Mouse (Mus musculus) gastrocnemius, adult 18-20 months (tissue): ENCODE measurements around the gene Pgm2. TPM values are rescaled to one million over a fixed set of nuclear protein-coding genes. Genes with fewer than 3 reads are reported as not detected.

Experiments
- DNase-seq: peaks from one replicate; pipeline ENCODE4 v3.0.0; 2021; ENCODE audit warnings: low spot score
- long read RNA-seq, 2 experiments: library from polyadenylated mRNA; stranded (forward); transcript quantifications; one replicate each; pipeline ENCODE4 v2.0.0; 2021
- total RNA-seq, 2 experiments: library from RNA; stranded (reverse); gene quantifications; 2 replicates each; pipeline ENCODE4 v1.2.3; 2021

Gene Pgm2
- 1 to 10 TPM; 1.5 to 2.3 TPM for total RNA-seq
- long read RNA-seq, experiment 1, partial matches to known transcripts, result 0 of 3 reads
- long read RNA-seq, experiment 1, other reads (novel, unspliced or antisense), result 1 of 3 reads
- long read RNA-seq, experiment 2, partial matches to known transcripts, result 0 of 1 reads
- long read RNA-seq, experiment 2, other reads (novel, unspliced or antisense), result 0 of 1 reads

DNA sequence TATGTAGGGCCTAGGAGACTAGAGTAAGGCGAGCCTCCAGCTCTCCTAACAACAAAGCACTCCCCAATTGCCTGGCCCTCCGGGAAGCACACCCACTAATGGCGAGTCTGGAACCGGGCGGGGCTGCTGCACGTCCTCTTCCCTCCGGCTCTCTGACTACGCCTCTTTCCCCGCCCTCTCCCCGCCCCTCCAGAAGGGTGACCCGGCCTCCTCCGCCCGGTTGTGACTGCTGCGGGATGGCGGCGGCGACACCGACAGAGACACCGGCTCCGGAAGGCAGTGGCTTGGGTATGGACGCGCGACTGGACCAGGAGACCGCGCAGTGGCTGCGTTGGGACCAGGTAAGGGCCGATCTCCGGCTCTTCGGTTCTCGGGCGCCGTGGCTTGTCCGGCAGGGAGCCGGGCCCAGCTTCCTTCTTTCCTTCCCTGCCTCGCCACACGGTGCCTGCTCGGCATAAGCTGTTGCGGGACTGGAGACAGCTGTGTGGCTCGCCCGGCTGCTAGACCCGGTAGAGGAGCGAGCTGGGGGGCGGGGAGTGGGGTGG, at the start of gene Pgm2:
Pgm2 (plus strand) TSS at position 203 of the 545 bp plus-strand sequence.
- peak; percentile 80 for DNase-seq

DNA sequence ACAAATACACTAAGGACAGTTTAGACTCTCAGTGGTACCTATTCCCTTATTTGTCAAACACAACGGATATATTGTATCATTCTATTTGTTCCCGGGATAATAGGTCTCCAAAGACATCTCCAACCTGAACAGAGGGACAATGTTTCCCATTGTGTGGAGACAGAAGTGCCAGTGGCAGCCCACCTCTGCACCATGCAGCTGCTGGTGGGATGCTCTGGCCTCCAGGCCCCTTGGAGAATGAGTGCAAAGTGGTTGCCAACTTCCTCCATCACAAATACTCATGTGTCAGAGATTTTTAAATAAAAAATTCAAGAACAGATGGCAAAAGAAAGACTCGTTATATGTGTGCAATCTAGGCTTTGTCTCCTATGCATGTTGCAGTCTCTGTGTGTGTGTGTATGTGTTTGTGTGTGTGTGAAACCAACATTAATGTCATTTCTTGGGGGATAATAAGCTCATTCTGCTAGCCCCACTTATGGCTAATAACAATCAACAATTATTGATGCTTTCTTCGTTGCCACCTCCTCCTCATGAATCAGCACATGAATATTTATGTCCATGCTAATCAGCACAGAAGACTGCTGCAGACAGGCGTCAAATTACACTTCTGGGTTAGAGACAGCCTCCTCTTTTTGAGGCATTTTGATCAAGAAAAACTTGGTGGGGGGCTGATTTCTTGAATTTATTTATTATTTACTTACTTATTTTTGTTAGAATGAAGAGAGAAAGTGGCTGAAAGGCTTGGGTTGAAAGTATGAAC, 48.9 kb upstream of the Pgm2 start:
- no peak for DNase-seq

DNA sequence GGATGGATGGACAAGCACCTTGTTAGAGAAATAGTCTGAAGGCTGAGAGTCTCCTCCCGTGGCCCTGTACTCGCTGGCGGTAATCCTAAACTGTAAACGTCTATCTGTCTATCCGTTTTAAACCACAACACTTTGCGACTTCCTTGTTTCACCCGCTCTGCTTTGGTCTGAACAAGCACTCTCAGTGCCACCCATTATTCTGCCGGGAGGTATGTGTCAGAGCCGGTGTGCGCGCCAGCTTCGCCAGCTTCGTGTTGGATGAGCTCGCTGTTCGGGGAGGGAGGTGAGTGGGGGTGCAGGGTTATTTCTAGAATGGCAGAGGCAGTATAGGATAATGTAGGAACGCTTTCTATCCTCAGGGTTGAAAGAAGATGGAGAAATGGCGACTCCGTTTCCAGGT, 48.0 kb upstream of the Pgm2 start:
- no peak for DNase-seq

DNA sequence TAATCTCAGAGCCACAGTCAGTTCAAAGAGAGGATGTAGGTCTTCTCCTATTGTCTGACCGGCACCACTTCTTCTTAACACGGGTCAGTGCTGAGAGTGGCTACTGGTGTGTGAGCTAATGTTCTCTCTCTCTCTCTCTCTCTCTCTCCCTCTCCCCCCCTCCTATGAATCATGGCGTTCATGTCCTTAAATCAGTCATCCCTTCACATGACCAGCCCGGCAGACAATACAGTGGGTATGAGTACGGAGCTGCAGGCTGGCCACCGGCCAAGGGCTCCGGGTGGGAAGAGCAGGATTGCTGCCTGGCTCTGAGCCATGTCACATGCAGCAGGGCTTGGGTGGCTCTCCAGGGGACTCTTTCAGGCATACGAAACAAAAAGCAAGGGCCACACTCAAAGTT, 47.2 kb upstream of the Pgm2 start:
- DNase-seq, result no peak

DNA sequence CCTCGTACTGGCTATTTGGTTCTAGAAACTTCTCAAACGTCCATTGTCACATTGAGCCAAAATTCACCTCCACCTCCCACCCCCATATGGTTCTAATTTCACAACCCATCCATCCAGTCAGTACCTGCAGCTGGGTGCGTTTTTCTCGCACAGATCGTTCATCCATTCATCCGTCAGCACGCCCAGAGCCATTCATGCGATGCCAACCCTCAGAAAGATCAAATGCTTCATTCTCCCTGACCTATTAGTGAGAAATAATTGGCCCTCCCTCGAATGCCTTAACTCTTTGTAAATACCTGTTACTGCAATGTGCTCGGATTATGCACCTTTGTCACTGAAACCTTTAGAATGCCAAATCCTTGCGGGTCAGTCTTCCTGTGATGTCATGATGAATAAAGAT, 45.8 kb upstream of the Pgm2 start:
- no peak for DNase-seq

DNA sequence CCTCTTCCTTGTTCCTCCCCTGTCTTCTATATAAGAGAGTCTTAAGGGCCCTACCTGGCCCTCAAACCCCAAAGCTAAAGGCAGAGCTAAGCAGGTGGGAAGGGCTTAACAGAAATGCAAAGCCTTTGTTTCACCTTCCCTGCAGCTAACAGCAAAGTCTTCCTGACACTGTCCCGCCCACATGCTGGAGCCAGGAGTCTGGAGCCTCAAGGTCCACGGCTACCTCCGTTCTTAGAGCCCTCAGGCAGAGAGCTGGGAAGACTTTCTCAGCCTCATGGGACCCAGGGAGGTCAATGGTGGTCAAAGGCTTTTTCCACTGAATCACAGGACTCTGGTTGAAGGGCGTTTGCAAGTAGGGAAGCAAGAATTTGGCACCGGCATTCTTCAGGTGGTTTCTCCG, 44.8 kb upstream of the Pgm2 start:
- no peak for DNase-seq

DNA sequence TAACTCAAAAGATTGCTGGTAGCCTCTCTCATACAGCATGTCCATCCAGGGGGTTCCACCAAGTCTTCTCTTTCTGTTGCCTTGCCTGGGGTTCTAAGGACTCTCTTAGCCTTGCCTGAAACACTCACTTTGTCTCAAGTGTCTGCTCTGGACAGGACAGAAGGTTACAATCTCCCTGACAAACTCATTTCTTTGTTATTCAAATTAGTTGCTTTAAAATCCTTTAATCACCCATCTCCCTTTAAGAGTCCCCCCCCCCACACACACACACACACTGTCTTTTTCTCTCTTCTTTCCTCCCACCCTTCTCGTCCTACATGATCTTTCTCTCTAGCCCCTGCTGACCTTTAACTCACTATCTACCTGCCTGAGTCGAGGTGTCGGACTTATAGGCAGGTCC, 44.1 kb upstream of the Pgm2 start:
- no peak for DNase-seq

DNA sequence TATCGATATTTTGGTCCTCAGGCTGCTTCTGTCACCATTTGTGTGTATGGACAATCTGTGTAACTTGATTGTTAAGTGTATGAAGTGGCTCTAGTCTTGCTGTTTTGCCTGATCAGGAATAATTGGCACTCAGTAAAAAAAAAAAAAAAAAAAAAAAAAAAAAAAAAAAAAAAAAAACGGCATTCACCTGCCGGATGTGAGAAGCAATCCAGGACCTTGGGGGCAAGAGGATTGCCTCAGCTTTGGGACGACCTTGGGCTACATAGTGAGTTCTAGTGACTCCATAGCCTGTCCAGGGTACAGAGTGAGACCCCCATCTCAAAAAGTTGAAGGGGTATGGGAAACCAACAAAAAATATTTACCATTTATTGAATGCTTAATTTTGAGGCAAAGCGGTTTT, 43.5 kb upstream of the Pgm2 start:
- DNase-seq, result no peak

DNA sequence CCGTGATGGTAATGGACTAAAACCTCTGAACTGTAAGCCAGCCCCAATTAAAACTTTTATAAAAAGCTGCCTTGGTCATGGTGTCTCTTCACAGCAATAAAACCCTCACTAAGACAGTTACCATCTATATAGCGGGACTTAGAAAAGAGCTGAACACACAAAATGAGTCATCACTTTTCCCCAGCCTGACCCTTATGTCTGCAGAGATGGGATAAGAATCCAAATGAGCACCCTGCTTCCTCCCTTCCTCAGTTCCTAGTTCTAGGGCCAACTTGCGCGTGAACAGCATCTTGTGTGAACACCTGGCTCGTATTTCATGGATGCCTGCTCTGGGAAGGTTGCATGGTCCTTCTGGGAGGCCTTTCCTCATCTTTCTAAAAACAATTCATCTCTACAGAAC, 39.7 kb upstream of the Pgm2 start:
- no peak for DNase-seq

DNA sequence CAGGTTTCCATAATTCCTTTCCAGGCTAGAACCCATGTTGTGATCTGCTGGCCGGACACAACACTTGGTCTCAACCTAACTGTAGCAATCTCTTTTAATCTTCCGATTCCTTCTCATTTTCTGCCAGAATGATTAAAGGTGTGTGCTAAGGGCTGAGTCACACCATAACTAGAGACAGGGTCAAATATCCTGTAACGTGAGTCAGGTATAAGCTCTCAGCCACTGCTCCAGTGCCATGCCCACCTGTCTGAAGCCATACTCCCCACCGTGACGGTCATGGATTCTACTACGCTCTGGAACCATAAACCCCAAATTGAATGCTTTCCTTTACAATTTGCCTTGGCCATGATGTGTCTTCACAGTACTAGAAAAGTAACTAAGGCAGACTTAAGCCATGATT, 36.5 kb upstream of the Pgm2 start:
- no peak for DNase-seq

DNA sequence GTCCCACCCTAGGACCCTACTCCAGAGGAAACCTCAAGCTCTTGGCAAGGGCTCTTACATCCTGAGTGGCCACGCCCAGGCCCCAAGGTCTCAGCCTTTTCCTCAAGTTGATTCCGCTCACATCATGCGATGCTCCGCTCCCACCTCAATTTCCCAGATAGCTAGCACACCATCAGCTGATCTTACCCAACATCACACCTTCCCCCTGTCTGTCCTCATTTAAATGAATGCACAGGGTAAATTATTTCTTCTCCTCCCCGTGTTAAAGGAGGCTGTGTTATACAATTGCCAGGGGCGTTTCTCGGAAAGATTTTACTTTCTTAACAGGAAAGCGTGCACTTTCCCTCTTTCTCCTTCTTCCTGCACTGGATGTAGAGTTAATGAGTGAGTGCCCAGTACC, 31.9 kb upstream of the Pgm2 start:
- no peak for DNase-seq

DNA sequence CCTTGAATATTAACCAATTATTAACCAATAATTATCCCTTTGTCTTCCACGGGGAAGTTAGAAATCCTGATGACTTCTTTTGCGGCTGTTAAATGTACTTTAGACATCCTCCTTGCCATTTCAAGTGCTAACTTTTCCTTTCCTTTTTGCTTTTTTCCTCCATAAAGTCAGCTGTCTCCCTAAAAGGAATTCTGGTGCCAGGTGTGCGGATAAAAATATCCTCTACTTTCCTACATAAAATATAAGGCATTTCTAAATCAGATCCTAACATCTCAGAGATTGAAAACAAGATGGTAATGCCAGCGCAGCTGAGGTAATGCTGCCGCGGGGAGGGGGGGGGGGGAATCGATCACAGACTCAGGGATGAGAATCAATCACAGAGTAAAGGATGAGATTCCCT, 31.1 kb upstream of the Pgm2 start:
- no peak for DNase-seq

DNA sequence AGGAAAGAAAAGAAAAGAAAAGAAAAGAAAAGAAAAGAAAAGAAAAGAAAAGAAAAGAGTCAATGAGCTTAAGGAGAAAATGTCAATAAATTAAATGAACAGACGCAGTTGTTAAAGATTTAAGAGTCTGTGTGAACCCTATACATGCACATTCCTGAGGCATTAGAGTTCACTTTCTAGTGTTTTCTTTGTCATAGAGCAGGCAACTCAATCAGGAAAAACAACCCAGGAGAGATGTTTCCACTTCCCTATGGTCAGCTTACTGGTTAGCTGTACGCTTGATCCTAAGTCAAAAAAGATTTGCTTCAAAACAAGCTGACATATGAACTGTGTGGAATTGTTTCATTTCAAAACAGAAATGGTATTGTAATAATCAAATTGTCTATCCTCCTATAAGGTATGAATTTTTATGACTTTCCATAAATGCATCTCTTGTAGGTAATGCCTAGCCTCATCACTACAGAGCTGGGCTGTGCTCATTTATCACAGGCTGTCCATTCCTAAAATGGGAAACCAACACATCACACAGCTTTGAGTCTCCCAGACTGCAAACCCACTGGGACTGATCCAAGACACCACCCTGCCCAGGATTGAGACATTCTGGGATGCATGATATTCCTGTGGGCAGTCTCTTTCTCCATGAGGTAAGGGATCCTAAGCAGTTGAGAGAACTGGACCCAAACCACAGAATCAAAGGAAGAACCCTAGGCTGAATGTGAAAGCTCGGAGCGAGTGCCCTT, 29.7 kb upstream of the Pgm2 start:
- no peak for DNase-seq

DNA sequence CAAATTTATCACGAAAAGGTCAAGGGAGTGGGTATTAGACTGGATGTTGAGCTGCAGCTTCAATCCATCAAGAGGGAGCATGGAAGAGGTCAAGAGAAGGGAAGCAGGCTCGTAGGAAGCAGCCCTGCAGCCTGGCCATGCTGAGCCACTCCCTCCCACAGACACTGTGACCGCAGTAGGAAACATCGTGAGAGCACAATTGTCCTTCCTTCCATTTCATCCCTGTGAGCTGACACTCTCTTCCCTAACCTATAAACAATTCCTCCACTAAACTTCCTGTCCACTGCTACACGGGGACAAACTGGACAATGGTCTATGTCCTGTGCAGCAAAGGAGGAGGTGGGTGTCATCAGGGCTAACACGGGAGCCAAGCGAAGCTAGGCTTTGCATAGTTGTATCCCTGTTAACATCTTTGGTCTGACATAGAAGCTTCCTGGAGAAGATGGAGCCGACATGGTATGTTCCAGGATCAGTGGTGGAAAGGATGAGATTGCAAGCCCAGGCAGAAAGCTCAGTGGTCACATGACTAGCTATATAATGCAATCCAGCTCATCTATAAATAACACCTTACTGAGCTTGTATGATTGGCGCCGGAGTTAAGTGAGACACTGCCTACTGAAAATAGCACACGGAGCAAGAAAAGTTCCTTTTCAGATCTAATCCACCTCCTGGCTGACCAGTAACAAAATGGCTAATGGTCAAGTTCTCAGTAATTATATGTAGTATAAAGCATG, 29.0 kb upstream of the Pgm2 start:
- DNase-seq, result peak; percentile 38

DNA sequence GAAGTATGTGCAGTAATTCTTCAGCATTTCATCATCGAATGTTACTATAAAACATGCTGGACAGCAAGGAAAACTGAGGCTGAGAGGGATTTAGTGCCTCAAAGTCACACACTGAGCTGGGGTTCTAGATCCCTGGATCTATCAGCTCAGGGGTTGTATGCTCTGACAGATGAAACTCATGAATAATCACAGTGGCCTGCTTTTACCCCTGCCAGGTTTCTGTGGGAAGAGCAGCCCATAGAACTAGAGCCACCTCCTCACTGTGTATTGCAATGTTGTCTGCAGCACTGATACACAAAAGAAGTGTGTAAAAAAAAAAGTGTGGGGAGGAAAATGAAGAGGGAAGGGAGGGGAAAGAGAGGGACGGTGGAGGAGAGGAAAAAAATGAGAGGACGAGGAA, 28.3 kb upstream of the Pgm2 start:
- no peak for DNase-seq

DNA sequence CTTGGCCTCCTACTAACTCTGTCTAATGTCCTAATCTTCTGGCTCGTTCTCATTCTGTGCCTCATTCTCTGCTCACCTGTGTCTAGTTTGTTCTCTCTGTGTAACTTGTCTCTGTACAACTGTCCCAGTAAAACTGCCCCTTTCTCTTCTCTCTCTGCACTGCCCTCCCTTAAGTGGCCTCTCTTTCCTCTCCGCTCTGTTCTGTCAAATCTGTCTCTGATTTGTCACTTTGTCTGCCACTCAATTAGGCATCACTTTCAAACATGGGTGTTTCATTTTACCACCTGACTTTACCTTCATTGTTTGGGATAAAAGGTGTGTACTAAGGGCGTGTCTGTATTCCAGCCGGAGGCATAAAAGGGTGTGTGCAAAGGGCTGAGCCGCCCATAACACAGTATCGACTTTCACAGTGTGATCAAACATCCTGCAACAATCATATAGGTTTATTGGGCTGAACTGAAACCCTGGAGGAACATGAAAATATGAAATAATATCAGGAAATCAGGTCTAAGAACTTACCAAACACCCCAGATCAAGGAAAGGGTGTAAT, 27.2 kb upstream of the Pgm2 start:
- DNase-seq, result no peak

DNA sequence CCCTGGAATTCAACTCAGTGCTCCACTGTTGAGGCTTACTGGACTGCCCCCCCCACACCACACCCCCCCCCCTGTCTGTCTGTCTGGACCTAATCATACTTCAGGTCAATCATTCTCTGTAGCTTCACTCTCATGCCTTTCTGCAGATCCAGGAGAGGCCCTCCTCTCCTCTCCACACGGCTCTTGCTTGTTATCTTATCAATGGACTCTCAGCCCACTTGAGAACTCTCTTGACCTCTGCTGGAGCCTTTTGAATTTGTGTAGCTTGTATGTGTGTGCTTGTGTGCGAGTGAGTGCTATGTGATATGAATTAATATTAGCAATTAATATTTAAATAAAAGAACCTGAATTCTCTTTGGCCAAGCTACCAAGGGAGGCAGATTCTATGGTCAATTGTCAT, 26.6 kb upstream of the Pgm2 start:
- DNase-seq, result no peak

DNA sequence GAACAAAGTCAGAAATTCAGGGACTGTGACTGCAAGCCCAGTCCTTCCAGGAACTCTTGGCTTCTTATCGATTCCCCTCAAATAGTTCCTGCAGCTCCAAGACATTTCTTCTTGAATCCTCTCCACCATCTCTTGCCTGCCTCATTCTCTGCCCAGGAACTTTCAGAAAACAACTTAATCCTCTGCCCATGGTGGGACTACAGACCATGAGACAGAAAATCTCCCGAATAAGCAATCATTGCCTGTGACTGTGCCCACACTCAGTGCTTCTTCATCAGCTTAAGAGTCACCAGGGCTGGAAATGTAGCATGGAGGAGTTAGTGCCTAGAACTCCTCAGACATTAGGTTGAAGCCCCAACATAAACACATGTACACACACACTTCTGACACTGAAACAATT, 25.2 kb upstream of the Pgm2 start:
- DNase-seq, result no peak

DNA sequence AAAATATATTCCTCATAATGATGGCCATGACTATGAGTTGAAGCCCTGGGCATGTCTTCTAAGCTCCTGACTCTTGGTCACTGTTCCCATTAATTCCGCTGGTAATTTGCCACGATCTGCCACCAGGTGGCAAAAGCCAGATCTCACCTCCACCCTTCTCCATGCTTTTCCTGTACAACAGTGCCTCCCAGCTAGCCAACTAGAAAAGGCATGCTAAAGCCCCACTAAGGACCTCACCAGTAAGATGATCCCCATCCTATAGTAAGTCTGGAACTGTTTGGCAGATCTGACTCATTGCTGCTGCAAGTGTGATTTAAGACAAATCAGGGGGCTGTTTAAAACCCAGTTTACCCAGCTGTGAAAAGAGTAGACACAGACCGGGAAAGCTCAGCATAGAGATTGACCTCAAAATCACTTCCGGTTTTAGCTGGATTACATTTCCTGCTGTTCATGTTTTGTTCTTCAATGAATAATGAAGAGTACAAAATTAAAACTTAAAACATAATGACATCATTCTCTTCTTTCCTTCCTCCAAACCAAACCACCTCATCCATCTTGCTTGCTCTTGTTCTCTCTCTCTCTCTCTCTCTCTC, 22.6 kb upstream of the Pgm2 start:
- DNase-seq, result peak; percentile 76

DNA sequence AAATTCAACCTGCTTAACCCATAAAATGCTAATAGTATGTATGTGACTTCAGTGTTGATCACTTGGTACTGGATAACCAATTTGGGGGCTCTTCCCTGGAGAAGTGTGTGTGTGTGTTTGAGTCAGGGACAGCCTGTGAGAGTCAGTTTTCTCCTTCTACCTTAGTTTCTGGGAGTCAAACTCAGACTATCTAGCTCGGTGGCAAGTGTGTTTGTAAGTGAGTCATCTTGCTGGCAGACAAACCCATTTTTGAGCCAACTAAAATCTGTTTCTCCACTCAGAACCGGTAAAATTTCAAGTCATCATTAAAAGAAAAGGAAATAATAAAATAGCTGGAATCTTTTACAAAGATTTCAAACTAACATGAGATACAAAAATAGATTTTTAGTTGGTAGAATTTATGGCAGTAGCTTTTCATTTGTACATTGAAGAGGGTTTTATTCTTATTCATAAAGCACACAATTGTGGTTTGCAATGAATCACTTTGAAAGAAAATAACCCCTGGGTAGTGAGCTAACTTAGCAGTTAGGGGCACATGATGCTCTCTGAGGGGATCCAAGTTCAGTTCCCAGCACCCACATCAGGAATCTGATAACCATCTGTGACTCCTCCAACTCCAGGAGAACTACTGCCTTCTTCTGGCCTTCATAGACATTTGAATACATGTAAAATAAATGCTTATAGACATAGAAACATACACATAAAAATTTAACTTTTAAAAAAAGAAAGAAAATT, 21.8 kb upstream of the Pgm2 start:
- no peak for DNase-seq
